Mouse (Mus musculus): Measurements from ENCODE around the gene Hemk1. TPM values are rescaled to one million over a fixed set of nuclear protein-coding genes. Genes with fewer than 3 reads are reported as not detected.

Gene Hemk1
- polyA plus RNA-seq, 1 experiment, result 15.2 TPM

GRCm38 (mm10) chr9:107330791-107331190 lies 7.4 kb downstream of the Hemk1 start:
- no peak for TF ChIP-seq GATA1 (IDR thresholded peaks at IDR 0.05; ENCODE audit: low read length)

DNA sequence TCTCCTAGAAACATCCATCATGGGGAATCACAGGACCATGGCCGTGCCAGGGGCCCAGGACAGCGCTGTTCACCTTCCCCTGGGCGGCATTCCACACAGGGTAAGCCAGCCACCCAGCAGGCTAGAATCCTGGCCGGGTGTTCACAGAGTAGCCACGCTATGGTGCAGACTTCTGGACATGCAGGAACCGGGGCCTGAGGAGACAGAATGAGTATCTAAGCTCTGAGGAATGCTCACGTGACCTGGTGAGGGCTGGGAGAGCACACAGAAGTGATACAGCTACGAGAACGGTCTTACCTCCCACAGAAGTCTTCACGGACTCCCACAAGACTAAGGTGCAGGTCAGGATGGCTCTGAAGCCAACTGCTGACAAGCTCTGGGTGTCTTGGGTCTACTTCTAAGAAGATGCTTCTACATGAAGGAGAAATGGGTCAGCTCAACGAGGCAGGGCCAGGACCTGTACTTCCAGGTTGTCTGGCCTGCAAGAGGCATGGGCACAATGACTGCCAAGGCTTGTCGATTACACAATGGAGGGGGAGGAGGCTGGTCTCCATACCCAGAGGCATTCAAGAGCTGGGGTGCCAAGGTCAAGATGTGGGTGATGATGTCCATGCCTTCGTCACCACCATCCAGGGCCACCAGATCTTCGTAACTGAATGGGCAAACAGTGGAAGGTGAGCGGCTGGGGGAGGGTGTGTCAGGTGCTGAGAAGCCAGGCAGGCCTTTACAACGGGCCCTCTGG lies 10.1 kb downstream of the Hemk1 start:
- no peak for TF ChIP-seq GATA1 (IDR thresholded peaks at IDR 0.05; ENCODE audit: low read length)

- no peak for TF ChIP-seq GATA1 (IDR thresholded peaks at IDR 0.05; ENCODE audit: low read length)
Measured at GRCm38 (mm10) chr9:107325904-107326303, 12.2 kb downstream of the Hemk1 start.

DNA sequence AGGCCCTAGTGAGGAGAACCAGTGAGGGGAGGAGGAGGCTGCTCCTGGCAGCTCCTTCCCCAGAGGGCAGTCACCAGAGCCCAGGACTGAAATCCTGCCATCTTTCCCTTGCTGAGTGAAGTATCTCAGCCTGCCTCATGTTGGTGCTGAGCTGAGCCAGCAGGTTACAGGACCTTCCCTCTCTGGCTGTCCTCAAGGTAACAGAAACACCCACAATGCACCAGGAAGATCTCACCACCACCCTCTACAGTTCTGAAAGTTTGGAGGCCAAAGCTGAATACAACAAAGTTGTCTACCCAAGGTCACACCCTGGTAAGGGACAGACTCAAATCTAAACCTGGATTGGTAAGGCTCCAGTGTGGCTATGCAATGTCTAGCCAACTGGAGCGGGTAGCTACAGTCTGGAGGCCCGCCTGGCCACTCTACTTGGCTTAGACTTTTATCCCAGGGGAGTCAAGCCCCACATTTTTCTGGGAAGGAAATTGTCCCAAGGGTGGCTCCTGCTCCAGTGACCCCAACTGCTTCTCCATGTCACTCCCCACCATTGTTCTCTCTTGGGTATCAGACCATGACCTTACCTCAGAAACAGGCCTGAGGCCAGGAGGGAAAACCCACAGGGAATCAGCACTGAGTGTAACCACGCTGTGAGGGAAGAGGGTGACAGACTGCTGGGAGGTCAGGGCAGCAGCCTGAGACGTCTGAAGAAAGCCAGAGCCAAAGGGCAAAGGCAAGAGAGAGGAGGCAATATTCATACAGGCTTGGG lies 13.2 kb downstream of the Hemk1 start:
- no peak for TF ChIP-seq GATA1 (IDR thresholded peaks at IDR 0.05; ENCODE audit: low read length)

DNA sequence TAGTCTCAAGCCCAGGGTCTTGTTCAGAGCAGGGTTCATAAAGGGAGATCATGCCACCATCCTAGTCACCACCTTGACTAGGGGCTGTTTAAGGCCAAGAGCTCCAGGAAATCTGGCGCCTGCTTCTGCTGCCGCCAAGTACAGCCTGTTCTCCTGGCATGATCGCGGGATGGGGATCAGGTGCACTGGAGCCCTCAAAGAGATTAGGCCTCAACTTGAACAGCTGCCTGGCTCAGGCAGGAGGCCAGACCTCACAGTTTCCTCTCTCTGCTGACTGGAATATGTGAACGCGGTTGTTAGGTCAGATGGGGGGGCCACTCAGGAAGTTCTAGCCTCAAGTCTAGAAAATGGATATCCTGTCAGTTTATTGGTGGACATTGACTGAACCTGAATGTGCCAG lies 14.6 kb downstream of the Hemk1 start:
- no peak for TF ChIP-seq GATA1 (IDR thresholded peaks at IDR 0.05; ENCODE audit: low read length)

DNA sequence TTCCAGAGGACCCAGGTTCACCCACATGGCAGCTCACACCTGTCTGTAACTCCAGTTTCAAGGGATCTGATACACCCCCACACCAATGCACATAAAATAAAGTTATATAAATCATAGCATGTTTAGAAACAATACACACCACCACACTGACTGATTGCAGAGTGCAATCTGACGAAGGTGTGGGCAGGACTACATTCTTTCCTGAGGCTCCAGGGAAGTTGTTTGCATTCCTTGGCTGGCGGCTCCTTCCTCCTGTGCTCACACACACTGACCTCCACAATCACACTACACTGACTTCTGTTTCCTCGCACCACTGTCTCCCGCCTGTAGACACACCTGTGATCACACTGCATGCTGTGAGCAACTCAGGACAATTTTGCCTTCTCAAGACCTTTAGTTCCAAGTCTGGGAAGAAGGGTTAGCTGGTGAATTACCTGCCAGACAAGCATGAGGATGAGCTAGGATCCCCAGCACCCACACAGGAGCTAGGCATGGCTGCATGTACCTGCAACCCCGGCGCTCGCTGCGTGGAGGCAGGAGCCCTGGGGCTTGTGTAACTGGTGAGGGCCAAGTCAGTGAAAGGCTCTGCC lies 15.6 kb downstream of the Hemk1 start:
- no peak for TF ChIP-seq GATA1 (IDR thresholded peaks at IDR 0.05; ENCODE audit: low read length)

DNA sequence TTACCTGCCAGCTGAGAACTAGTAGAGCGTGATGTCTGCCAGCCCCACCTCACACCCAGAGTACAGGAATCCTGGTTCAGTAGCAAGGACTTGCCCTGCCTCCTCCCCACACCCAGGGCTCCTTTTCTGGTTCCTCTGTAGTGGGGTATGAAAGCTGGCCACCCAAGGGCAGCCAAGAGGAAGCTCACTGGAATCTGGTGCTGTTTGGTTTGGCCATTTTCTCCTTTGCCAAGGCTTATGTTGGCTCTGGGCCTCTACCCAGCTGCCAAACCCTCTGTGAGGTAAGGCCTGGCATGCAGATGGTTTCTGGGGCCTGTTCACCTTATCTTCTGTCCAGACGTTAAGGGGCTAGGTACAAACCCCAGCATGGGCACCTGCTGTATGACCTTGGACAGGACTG lies 22.4 kb downstream of the Hemk1 start:
- no peak for TF ChIP-seq GATA1 (IDR thresholded peaks at IDR 0.05; ENCODE audit: low read length)

DNA sequence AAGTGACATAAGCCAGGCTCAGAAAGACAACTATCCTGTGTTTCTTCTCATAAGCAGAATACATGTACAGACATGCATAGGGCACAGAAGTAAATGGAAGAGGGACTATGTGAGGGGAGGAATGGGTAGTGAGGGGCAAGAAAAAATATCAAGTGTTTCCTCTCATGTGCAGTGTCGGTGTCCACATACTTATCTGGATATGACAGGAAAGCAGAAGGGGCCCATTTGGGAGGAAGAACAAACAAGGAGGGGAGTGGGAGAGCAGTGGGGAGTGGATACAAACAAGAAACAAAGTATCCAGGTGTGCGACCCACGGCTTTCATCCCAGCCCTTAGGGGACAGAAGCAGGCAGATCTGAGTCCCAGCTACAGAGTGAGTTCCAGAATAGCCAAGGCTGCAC lies 24.2 kb downstream of the Hemk1 start:
- TF ChIP-seq GATA1 (IDR thresholded peaks at IDR 0.05; ENCODE audit: low read length), result no peak

DNA sequence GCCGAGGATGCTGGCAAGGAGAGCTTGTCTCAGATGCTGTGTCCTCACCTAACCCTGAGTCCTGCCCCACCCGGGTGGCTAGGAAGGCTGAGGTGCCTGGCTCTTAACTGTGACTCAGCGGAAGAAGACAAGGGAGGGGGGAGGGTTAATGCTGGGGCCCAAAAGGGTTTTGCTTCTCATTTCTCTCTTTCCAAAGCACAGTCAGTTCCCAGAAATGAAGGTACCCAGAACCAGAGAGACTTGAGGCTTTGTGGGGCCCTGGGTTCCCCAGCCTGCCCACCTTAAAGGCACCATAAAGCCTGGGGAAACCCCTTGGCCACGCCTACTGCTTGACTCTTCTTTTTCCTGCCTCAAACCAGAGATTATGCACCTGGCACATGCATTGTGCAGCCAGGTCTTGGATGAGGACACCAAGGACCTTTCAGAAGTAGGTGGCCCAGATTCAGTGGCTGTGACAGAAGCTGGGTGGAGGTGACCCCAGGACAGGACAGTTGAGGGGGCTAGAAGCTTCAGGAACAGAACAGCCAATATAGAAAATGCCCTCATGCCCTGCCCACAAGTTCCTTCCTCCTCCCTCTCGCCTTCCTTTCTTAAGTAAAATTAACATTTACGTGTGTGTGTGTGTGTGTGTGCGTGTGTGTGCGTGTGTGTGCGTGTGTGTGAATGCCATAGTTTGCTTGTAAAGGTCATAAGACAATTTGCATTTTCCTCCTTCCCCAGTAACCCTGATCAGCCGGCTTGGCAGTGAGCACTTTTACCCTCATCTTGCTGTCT lies 25.2 kb downstream of the Hemk1 start:
- no peak for TF ChIP-seq GATA1 (IDR thresholded peaks at IDR 0.05; ENCODE audit: low read length)

GRCm38 (mm10) chr9:107309600-107309999 lies 28.6 kb downstream of the Hemk1 start:
- TF ChIP-seq GATA1 (IDR thresholded peaks at IDR 0.05; ENCODE audit: low read length), result no peak

DNA sequence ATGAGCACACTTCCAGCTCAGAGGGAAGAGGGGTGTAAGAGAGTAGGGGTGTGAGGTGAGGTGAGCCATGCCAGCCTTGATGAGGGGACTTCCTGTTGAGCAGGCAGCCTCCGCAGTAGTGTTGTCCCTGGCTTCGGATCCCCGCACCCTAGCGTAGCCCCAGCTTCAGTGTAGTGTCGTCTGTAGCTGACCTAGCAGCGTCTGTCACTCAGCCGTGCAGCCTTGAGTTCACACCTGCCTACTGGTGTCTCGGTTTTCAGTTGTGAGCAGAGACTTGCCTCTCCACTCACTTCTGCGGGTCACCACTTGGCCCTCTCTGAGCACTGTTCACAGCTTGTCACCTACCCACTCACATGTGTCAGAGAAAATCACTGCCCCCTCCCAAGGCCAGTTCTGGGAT lies 29.0 kb downstream of the Hemk1 start:
- no peak for TF ChIP-seq GATA1 (IDR thresholded peaks at IDR 0.05; ENCODE audit: low read length)

GRCm38 (mm10) chr9:107308346-107309000 lies 29.7 kb downstream of the Hemk1 start:
- no peak for TF ChIP-seq GATA1 (IDR thresholded peaks at IDR 0.05; ENCODE audit: low read length)

GRCm38 (mm10) chr9:107307886-107308285 lies 30.3 kb downstream of the Hemk1 start:
- no peak for TF ChIP-seq GATA1 (IDR thresholded peaks at IDR 0.05; ENCODE audit: low read length)

- TF ChIP-seq GATA1 (IDR thresholded peaks at IDR 0.05; ENCODE audit: low read length), result no peak
Measured at GRCm38 (mm10) chr9:107307099-107307872, 30.9 kb downstream of the Hemk1 start.
